Mouse (Mus musculus) MEL (cell line): ENCODE data around the gene Pisd. TPM values are rescaled to one million over a fixed set of nuclear protein-coding genes. Genes with fewer than 3 reads are reported as not detected.

ENCODE experiments used
- polyA plus RNA-seq, 2 experiments: library from polyadenylated mRNA; stranded (reverse) in 1 of 2; unstranded in 1 of 2; fragments of >175 nt in 1 of 2; fragments of >200 nt in 1 of 2; gene quantifications; 2 replicates each; pipeline versions ENCODE4 v1.2.1 to v1.2.4; 2012; ENCODE audit warnings: low replicate concordance in 2 of 2, low read depth in 1 of 2; ENCODE audit not compliant: insufficient read length in 2 of 2, insufficient read depth in 1 of 2, missing spikeins in 1 of 2
- total RNA-seq: library from RNA; depleted of rRNA; stranded (reverse); fragments of 300-350 nt; gene quantifications from 2 replicates; pipeline ENCODE4 v1.2.3, GENCODE M21; 2012; rRNA removed

Pisd gene
- total and polyA plus RNA-seq, 3 experiments = 59.5 to 76.3 (median 70.1) TPM

Other genes with a start within 250 kb of the Pisd start
- not detected in 2 replicates for gene Yes1, start 174.5 kb downstream of the Pisd start, total RNA-seq
- gene Yes1, start 174.5 kb downstream of the Pisd start, polyA plus RNA-seq = not detected
- gene Gm20671, start 41.5 kb upstream of the Pisd start, total RNA-seq = not detected in 2 replicates
- gene Gm20671, start 41.5 kb upstream of the Pisd start, polyA plus RNA-seq = 1 to 10 TPM in 1 of 2 experiments, not detected in 1; 7.3 TPM
- 36.0 and 37.0 TPM in 2 replicates for gene Prr14l, start 68.6 kb upstream of the Pisd start, total RNA-seq
- 100 to 1,000 TPM in 1 of 2 experiments, 10 to 100 TPM in 1; 39.9 to 135 TPM for gene Prr14l, start 68.6 kb upstream of the Pisd start, polyA plus RNA-seq
- gene Depdc5, start 78.1 kb upstream of the Pisd start, total RNA-seq = 18.0 and 20.3 TPM in 2 replicates
- 10 to 100 TPM in 1 of 2 experiments, not detected in 1; 23.9 TPM for gene Depdc5, start 78.1 kb upstream of the Pisd start, polyA plus RNA-seq
- 80.0 and 91.5 TPM in 2 replicates for gene Ywhah, start 233.2 kb upstream of the Pisd start, total RNA-seq
- gene Ywhah, start 233.2 kb upstream of the Pisd start, polyA plus RNA-seq = 100 to 1,000 TPM in 1 of 2 experiments, not detected in 1; 312 TPM